Mouse (Mus musculus) fibroblast of lung, adult 2 months (primary cell): Measurements from ENCODE around the gene Alg11.

ENCODE experiments used
- DNase-seq: peaks from one replicate; pipeline ENCODE4 v3.0.0-alpha.2; 2011; ENCODE audit warnings: low read depth

Alg11 gene

DNA sequence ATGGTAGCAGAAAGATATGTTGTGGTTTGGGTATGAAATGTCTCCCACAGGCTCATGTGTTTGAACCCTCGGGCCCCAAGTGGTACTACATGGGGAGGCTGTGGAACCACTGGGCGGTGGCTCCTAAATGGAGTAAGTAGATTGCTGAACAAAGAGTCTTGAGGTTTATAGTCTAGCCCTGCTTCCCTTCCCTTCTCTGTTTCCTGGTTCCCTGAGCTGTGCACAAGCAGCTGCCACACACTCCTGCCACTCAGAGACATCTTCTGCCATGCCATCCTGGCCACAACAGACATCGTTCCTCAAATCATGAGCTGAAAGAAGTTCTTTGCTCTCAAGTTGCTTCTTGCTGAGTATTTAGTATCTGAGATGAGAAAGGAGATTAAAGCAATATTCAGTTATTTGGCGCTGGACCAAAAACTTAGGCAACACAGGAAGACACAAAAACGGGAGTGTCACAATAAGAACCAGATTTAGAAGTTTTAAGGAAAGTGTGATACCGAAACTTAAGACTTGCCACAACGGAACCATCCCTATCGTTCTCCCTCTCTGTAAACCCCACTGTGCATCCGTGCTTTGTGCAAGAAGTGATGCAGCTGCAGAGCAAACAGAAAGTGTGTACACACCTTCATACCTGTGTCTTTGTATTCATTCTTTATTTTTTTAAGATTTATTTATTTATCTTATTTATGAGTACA lies 18.9 kb downstream of the Alg11 start:
- DNase-seq = no peak

DNA sequence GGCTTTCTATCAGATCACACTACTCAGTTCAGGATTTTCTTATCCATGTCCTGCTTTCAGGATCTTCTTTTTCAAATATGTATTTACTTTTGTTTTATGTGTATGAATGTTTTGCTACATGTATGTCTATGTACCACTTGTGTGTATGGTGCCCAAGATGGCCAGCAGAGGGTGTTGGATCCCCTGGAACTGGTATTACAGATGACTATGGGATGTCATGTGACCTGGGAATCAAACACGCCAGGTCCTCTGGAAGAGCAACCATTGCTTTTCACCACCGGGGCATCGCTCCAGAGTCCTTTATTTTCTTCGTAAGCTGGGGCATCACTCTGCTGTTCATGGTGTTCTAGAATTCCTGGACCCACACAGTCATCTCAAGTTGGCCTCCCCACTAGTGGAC lies 28.7 kb downstream of the Alg11 start:
- DNase-seq = no peak

DNA sequence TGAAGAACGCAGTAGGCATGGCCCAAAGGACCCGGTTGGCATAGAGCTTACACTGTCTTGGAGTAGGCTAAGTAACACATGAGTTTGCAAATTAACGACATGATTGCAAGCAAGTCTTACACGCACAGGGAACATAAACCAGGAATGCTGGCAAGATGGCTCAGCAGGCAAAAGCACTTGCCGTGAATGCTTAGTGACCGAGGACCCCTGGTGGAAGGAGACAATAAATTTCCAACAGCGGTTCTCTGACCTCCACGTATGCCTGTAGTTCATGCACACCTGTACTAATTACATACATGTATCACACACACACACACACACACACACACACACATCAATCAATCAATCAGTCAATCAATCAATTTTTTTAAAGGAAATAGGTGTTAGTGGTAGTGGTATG lies 31.0 kb downstream of the Alg11 start:
- peak; percentile 0 for DNase-seq

DNA sequence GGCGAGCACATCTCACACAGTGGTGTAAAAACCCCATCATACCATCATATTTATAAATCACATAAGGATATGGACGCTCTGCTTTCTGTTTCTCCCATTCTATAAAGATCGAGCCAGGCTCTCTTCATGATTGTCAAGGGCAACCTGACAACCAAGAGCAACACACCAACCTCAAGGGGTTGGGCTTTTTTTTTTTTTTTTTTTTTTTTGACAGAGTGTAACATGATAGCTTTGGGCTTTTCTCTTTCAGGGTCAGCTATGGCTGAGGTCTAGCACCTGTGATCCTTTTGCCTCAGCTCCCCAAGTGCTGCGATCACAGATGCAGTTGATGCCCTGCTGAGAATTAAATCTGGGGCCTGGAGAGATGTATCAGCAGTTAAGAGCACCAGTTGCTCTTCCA lies 46.5 kb downstream of the Alg11 start:
- no peak for DNase-seq
